In the genomic region with DNA sequence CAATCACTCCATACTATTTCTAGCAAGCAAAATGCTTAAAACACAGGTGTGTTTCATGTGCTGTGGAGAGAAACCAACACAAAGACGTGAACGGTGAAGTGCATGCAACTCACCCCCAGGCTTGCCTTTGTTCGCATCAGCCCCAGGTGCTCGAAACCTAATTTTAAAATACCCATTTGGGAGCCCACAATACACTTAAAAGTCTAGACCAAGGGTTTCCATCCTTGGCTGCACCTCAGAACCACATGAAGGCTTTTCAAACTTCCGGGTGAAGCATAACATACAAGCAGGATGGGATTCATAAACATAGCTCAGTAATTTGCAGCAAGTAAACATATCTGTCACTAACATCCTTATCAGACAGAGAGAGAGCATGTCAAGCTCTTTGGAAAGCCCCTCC, we compare ENCODE assay signal across 20 mouse cellular contexts. TPM values are rescaled to one million over a fixed set of nuclear protein-coding genes. Genes with fewer than 3 reads are reported as not detected.
A peak's percentile ranks its signal among the peaks of the same experiment; 100 is the strongest.
DNase-seq lines count a peak whose midpoint lies in the region; TF ChIP-seq lines count a peak whose summit lies in the region.
"Had no signal": no experiment of that assay in that cellular context is flagged by ENCODE, and none has a peak within 500 bp of the region (broad histone marks: within the 10 kb centered on the region; RNA-seq: fewer than 3 reads in every experiment).

No protein-coding gene starts in this region.

- DNase-seq in A20 (ENCODE audit: low read depth, low spot score) (peak; percentile 86), MN1 (ENCODE audit: low spot score) (no peak)
- DNase-seq in CD4-positive, CD25-positive, alpha-beta regulatory T cell, adult 2 months (ENCODE audit: low read depth, low spot score), result peak; percentile 57
- peak; percentile 14 to 37 for DNase-seq in thymus, postnatal 10 days (ENCODE audit: low spot score in 2 of 2)
- DNase-seq in right cerebral cortex, postnatal 10 days (ENCODE audit: low spot score in 2 of 2), result no peak
- no peak for DNase-seq in left cerebral cortex, postnatal 4 days
- DNase-seq: adrenal gland, adult 8-10 months; cerebellum, adult 9-11 months; gastrocnemius, postnatal 36 days; kidney, postnatal 4 days; right cerebral cortex, adult 18-20 months had no signal

- no peak overlapping the region for H3K4me3 ChIP-seq in bone marrow macrophage, adult 2 months (ENCODE audit: insufficient read depth, low read length)
- H3K4me3 ChIP-seq: embryonic facial prominence, embryonic 12.5 days; erythroblast, embryonic 14.5 days; hindbrain, embryonic 12.5 days; kidney, embryonic 15.5 days; limb, embryonic 12.5 days; liver, embryonic 15.5 days; midbrain, embryonic 12.5 days; neural tube, embryonic 12.5 days had no signal

- intact Hi-C loops in left cerebral cortex, postnatal 4 days (cut with DNase I), result no loop called here

- peak overlapping the region; percentile 92 for H3K27ac ChIP-seq in bone marrow macrophage, adult 2 months (ENCODE audit: insufficient read depth, low read depth, low read length)
- H3K27ac ChIP-seq: embryonic facial prominence, embryonic 12.5 days; hindbrain, embryonic 12.5 days; kidney, embryonic 15.5 days; limb, embryonic 12.5 days; liver, embryonic 15.5 days; midbrain, embryonic 12.5 days; neural tube, embryonic 12.5 days had no signal

- no peak for TF ChIP-seq CTCF in bone marrow macrophage, adult 2 months (IDR thresholded peaks at IDR 0.05; ENCODE audit: low read depth, low read length)

- no peak for TF ChIP-seq POLR2A in bone marrow macrophage, adult 2 months (IDR thresholded peaks at IDR 0.05; ENCODE audit: borderline replicate concordance, low read depth, low read length)

- peaks cover 36% of the 10 kb centered on the region for H3K4me1 ChIP-seq in bone marrow macrophage, adult 2 months (ENCODE audit: control insufficient read depth, insufficient read depth, low read length)
- H3K4me1 ChIP-seq: embryonic facial prominence, embryonic 12.5 days; hindbrain, embryonic 12.5 days; kidney, embryonic 15.5 days; limb, embryonic 12.5 days; midbrain, embryonic 12.5 days; neural tube, embryonic 12.5 days had no signal

RNA-seq across cellular contexts. Expression of a gene that starts 42.5 kb away (rescaled TPM):
- 7.4 and 9.4 TPM in 2 replicates for polyA plus RNA-seq in bone marrow macrophage, adult 2 months (2012; ENCODE audit: insufficient read depth, insufficient read length, missing spikeins)
- total RNA-seq in left cerebral cortex, postnatal 4 days (2021), result 1 to 10 TPM; 4.4 to 6.2 TPM

RNA-seq across cellular contexts. Expression of a gene that starts 57.3 kb away (rescaled TPM):
- 27.5 and 27.8 TPM in 2 replicates for polyA plus RNA-seq in bone marrow macrophage, adult 2 months (2012; ENCODE audit: insufficient read depth, insufficient read length, missing spikeins)
- total RNA-seq in left cerebral cortex, postnatal 4 days (2021), result 10 to 100 TPM; 10.7 to 12.9 TPM

Comparison
In these comparisons a context has a peak if more than half of its experiments do, and no peak if none do; other contexts are left out.
1. DNase-seq: peak in A20 (single experiment), CD4-positive, CD25-positive, alpha-beta regulatory T cell, adult 2 months (single experiment) and thymus, postnatal 10 days (2 of 2); none in right cerebral cortex, postnatal 10 days (0 of 2), left cerebral cortex, postnatal 4 days (single experiment) and MN1 (single experiment).